Mouse (Mus musculus) CH12F3 (cell line): ENCODE data around the gene Synpr.

Experiments used
- in situ Hi-C: fragments of 300-500 bp; cut with MboI; formaldehyde crosslinking; loops from 2 replicates; pipeline ENCODE4 v1.14.3; 2020; ENCODE audit warnings: low sequenced_read_pairs

The Synpr gene

GRCm38 (mm10) chr14:13354154-13354553 is 69.6 kb downstream of the Synpr start:
- in situ Hi-C loops: loop anchor here (25.0 kb wide), 1 partner anchor 558 kb away; the partner anchor contains the start of gene Gm281

DNA sequence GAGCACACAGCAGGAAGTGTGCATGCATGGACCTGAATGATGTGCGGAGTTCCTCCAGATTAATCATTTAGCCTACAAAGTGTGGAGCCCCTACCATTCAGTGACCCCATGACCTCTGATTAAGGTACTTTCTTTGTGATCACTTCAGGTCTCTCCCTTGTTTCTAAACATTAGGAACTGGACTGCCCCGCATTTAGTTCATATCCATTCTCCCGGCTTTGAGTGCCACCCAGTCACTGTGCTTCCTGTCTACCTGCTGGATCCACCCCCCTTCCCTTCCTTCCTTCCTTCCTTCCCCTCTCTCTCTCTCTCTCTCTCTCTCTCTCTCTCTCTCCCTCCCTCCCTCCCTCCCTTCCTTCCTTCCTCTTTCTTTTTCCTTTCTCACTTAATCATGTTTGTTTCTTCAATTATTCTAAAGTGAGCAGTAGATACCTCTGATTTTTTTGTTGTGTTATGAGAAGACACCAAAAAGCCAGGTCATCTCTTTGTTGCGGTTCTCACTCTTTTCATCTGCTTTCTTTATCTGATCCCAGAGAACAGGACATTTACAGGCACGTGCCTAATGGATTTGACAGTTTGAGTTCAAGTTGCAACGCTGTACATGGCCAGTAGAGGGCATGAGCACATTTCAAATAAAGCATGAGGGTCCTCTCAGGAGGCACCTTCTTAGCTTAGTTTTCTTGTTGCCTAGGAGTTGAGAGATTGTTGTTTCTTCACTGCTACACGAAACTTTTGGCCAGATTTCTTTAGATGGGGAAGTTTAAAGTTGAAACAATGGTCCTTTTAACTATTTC is 71.2 kb downstream of the Synpr start:
- in situ Hi-C loops: loop anchor here (25.0 kb wide), 1 partner anchor 557 kb away; the partner anchor contains the start of gene Gm281

DNA sequence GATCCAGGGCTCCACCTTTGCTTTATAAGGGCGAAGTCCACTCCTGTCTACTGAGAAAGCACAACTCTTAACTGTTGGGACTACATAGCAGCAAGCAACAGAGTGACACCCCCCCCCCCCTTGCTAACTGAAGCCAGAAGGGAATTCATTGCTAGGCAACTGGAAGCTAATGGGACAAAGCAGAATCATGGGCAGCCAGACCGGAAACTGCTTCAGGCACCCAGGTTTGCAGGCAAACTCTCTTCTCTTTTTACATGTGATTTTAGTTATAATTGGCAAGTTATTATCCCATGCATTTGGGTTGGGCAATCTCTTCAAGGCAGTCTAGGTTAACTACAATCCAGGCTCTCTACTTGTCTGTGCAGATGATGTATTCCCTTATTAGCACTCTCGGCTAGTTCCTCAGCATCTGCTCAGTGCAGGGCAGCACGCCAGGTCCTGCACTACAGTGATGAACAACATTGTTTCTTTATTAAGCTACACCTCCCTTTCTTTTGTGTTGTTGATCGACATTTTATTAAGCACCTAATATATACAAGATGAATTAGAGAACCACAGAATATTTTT is 72.6 kb downstream of the Synpr start:
- in situ Hi-C loops: loop anchor here (25.0 kb wide), 1 partner anchor 555 kb away; the partner anchor contains the start of gene Gm281

GRCm38 (mm10) chr14:13358037-13358436 is 73.5 kb downstream of the Synpr start:
- in situ Hi-C loops: loop anchor here (25.0 kb wide), 1 partner anchor 554 kb away; the partner anchor contains the start of gene Gm281

GRCm38 (mm10) chr14:13361184-13361583 is 76.6 kb downstream of the Synpr start:
- in situ Hi-C loops: loop anchor here (25.0 kb wide), 1 partner anchor 551 kb away; the partner anchor contains the start of gene Gm281

GRCm38 (mm10) chr14:13361642-13362041 is 77.1 kb downstream of the Synpr start:
- in situ Hi-C loops: loop anchor here (25.0 kb wide), 1 partner anchor 551 kb away; the partner anchor contains the start of gene Gm281

GRCm38 (mm10) chr14:13368309-13368708 is 83.7 kb downstream of the Synpr start:
- in situ Hi-C loops: loop anchor here (25.0 kb wide), 1 partner anchor 544 kb away; the partner anchor contains the start of gene Gm281

GRCm38 (mm10) chr14:13389081-13389480 is 104.5 kb downstream of the Synpr start:
- in situ Hi-C loops: no loop called here

DNA sequence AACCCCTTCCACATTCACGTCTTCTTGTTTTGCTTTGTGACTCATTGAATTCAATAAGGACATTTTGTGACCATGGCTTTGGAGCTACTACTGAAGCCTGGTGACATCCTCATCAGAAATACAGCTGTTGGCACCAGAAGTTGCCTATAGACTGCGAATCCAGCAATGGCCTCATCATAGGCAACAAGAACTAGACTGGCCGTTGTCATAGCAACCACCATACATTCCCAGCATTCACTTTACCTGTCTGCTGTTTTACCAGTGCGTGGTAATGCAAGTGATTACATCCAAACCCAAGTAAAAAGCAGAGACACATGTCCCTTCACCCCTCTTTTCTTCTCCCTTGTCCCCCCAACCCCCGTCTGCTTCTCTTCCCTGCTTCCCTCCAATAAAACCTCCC is 105.4 kb downstream of the Synpr start:
- in situ Hi-C loops: no loop called here

GRCm38 (mm10) chr14:13399226-13400020 is 114.8 kb downstream of the Synpr start:
- in situ Hi-C loops: no loop called here

DNA sequence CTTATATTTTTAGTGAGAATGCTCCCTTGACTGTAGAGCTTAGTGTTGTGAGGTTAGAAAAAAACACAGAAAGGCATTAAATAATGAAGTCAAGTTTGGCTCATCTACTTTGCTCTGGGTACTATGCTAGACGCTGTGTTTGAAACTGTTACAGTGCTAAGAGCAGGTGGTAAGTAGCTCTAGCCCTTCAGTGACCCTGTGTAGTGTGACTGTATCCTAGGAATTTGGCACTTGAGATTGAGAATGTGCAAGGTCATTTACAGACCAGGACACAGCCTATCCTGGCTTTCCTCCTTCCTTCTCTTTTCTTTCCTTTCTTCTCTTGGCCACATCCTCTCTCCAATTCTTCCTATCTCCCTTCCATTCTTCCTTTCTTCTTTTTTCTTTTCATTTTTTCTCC is 127.1 kb downstream of the Synpr start:
- in situ Hi-C loops: no loop called here

DNA sequence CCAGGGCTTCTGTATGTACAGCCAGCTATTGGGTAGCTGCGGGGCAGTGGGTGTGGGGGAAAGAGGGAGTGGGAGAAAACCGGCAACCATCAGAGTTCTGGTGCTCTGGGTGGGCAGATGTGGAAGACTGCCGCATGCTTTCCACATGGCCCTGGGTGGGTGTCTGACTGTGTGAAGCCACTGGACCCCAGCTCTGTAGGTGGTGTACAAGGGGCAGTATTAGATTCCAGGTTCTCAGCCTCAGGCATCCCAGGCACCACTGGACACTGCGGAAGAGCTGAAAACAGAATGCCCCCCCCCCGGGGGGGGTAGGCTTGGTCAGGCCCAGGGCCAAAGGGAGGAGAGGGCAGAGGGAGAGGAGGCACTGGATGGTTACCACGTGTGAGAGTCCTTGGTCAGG is 156.1 kb downstream of the Synpr start:
- in situ Hi-C loops: no loop called here

DNA sequence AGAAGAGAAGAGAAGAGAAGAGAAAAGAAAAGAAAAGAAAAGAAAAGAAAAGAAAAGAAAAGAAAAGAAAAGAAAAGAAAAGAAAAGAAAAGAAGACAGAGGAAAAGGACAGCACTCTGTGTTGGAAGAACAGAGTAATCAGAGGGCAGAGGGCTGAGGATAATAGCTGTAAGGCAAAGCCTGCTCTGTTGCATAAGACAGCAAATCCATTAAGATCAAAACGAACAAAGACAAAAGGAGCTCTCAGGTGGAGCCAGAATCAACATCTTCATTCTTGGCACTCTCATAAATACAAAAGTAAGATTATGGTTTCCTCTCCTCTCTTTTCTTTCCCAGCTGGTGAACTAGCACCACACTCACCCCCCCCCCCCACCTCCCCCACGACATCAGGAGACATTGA is 160.3 kb downstream of the Synpr start:
- in situ Hi-C loops: no loop called here

- in situ Hi-C loops: no loop called here
These were observed 169.1 kb downstream of the Synpr start for GRCm38 (mm10) chr14:13453461-13454204.

DNA sequence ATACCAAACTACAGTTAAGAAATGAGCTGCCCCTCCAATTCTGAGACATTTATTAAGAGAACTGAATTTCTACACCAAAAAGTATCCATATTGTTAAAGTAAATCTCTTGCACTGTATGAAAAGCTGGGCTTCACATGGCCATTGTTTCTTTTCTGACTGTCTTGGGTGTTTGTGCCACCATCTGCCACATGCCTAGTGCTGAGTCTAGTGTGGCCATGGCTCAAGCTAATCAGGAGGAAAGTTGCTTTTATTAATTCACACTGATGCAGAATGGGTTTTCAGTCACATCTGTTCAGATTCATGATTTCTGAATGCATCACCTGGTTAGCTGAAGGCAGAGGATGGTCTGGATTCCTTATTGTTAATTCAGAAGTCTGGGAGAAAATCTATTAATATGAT is 170.4 kb downstream of the Synpr start:
- in situ Hi-C loops: no loop called here

DNA sequence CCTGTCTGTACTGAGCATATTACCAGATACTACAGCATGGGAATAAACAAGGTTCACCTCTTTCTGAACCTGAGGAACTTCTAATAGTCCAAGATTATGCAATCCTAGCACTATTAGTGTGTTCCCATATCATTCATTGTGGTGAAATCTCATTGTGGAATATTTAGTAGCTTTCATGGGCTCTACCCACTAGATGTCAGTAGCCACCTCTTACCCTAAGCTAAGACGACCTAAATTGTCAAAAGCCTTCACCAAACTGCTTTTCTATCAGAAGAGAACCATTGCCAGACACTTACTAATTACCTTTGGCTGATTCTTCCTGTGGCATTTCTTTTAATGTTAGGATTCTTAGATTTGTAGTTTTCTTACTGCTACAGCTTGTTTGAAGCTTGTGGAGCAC is 174.8 kb downstream of the Synpr start:
- in situ Hi-C loops: no loop called here

- in situ Hi-C loops: no loop called here
These were observed 184.6 kb downstream of the Synpr start for GRCm38 (mm10) chr14:13469211-13469610.

- in situ Hi-C loops: no loop called here
These were observed 193.2 kb downstream of the Synpr start for GRCm38 (mm10) chr14:13477821-13478220.

- in situ Hi-C loops: no loop called here
These were observed 220.8 kb downstream of the Synpr start for GRCm38 (mm10) chr14:13505355-13505754.

- in situ Hi-C loops: no loop called here
These were observed 234.1 kb downstream of the Synpr start for GRCm38 (mm10) chr14:13518608-13519139.
